8 mouse cellular contexts compared by ENCODE assay signal in the genomic region with DNA sequence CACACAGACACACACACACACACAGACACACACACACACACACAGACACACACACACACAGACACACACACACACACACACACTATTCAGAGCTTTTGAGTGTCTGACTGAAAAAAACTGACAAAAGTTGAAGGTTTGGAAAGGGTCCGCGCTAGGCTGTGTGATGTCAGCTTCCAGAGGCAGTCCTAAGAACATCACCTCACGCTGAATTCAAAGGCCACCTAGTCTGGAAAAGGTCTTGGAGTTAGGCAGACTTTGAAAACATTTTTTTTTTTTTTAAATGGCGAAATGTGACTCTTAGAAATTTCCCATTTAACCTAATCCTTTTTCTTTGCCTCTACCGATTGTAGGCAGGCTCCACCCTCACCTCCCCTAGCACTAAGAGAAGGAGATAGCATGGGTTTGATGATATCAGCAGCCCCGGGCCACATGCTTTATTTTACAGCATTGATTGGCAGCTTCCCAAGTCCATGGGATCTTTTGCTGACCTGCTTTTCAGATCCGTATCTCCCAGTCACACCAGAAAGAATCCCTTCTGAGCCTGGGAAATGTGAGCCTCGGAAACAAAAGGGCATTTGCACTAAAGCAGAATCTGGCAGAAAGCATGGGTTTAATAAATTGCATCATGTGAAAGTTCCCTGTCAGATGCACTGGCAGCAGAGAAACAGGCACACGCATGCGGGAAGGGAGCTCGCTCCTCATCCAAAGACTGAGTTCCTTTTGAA.
DNase-seq lines count a peak whose midpoint lies in the region; ATAC-seq lines count a peak whose summit lies in the region.

No protein-coding gene starts in this region.

- peak overlapping the region; percentile 53 for H3K4me2 ChIP-seq in lung, embryonic 15.5 days

- no peak for ATAC-seq in lung, embryonic 15.5 days (ENCODE audit: borderline replicate concordance, extremely low read depth, low FRiP score, low TSS enrichment)

- peaks cover 34% of the 10 kb centered on the region for H3K4me1 ChIP-seq in lung, embryonic 15.5 days

- intact Hi-C loops in heart, postnatal 10 days (cut with DNase I) = loop anchor here (1.0 kb wide), 1 partner anchor 79 kb away; no protein-coding TSS in a partner anchor

- H3K9ac ChIP-seq in lung, embryonic 15.5 days = 0 out of 2 replicates have a peak overlapping the region, but pooled peaks have one; percentile 1

- peak overlapping the region; percentile 91 for H3K27ac ChIP-seq in lung, embryonic 15.5 days

- peak; percentile 5 for DNase-seq in testis, postnatal 14 days (ENCODE audit: low spot score)
- DNase-seq in testis, postnatal 10 days (ENCODE audit: low spot score) = no peak
- DNase-seq in embryo, embryonic 9.5 days (ENCODE audit: extremely low spot score) = peak; percentile 46
- peak; percentile 34 to 43 for DNase-seq in heart, postnatal 10 days
- peak; percentile 33 to 45 for DNase-seq in kidney, postnatal 36 days
- DNase-seq in right cerebral cortex, postnatal 25 days = peak; percentile 18
- no peak for DNase-seq in spleen, postnatal 14 days (ENCODE audit: low spot score in 2 of 2)

- H3K36me3 ChIP-seq in lung, embryonic 15.5 days = no peaks in the 10 kb centered on the region

- H3K27me3 ChIP-seq in lung, embryonic 15.5 days = no peaks in the 10 kb centered on the region

- WGBS in lung, embryonic 15.5 days = 12% methylated on average over 11 of the region's 11 CpGs

- H3K4me3 ChIP-seq in lung, embryonic 15.5 days = no peak overlapping the region

- no peaks in the 10 kb centered on the region for H3K9me3 ChIP-seq in lung, embryonic 15.5 days

Comparison
In these comparisons a context has a peak if more than half of its experiments do, and no peak if none do; other contexts are left out.
1. DNase-seq: peak in testis, postnatal 14 days (single experiment), embryo, embryonic 9.5 days (single experiment), heart, postnatal 10 days (2 of 2), kidney, postnatal 36 days (2 of 2) and right cerebral cortex, postnatal 25 days (single experiment); none in testis, postnatal 10 days (single experiment) and spleen, postnatal 14 days (0 of 2).